Mouse (Mus musculus) kidney, adult 8-10 months (tissue): ENCODE measurements around the gene Ttc23l.
"Not testable (repeated sequence)": the region's sequence is repeated elsewhere in the genome, so short reads cannot be mapped to it uniquely, and the experiment has no call there.

Experiments used
- DNase-seq, 2 experiments: peaks; one replicate each; pipeline ENCODE4 v3.0.0; 2022

Gene Ttc23l

GRCm38 (mm10) chr15:10506099-10506498, 52.4 kb downstream of the Ttc23l start:
- DNase-seq: peak in 1 of 2 experiments; percentile 15

GRCm38 (mm10) chr15:10500838-10501719, 57.4 kb downstream of the Ttc23l start:
- DNase-seq: peak in 1 of 2 experiments; percentile 55

GRCm38 (mm10) chr15:10500035-10500434, 58.4 kb downstream of the Ttc23l start:
- no peak for DNase-seq

- DNase-seq: no peak
Observed at GRCm38 (mm10) chr15:10499593-10499992, 58.9 kb downstream of the Ttc23l start.

- not testable (repeated sequence) for DNase-seq
Observed at GRCm38 (mm10) chr15:10496696-10497095, 61.8 kb downstream of the Ttc23l start.

- DNase-seq: no peak
Observed at GRCm38 (mm10) chr15:10495944-10496343, 62.5 kb downstream of the Ttc23l start.

- no peak for DNase-seq
Observed at GRCm38 (mm10) chr15:10490101-10490500, 68.4 kb downstream of the Ttc23l start.

GRCm38 (mm10) chr15:10487246-10487645, 71.2 kb downstream of the Ttc23l start:
- DNase-seq: peak in 1 of 2 experiments; percentile 7

- no peak for DNase-seq
Observed at GRCm38 (mm10) chr15:10486365-10486839, 72.1 kb downstream of the Ttc23l start.

- peak; percentile 95 to 96 for DNase-seq
Observed at GRCm38 (mm10) chr15:10485484-10486364, 72.7 kb downstream of the Ttc23l start, which contains the start of the genes Brix1 and Rad1. Brix1 (minus strand) TSS chr15:10485947. Rad1 (plus strand) TSS chr15:10486018.

- DNase-seq: no peak
Observed at GRCm38 (mm10) chr15:10470941-10471340, 87.5 kb downstream of the Ttc23l start.

GRCm38 (mm10) chr15:10470151-10470831, 88.2 kb downstream of the Ttc23l start, which contains the start of gene Dnajc21:
Dnajc21 (minus strand) TSS chr15:10470516.
- DNase-seq: peak; percentile 88

- no peak for DNase-seq
Observed at GRCm38 (mm10) chr15:10469641-10470150, 88.8 kb downstream of the Ttc23l start.

- no peak for DNase-seq
Observed at GRCm38 (mm10) chr15:10468761-10469160, 89.7 kb downstream of the Ttc23l start.

GRCm38 (mm10) chr15:10464678-10465077, 93.8 kb downstream of the Ttc23l start:
- no peak for DNase-seq

GRCm38 (mm10) chr15:10463555-10463954, 94.9 kb downstream of the Ttc23l start:
- no peak for DNase-seq

GRCm38 (mm10) chr15:10460986-10461385, 97.5 kb downstream of the Ttc23l start:
- DNase-seq: no peak
